Mouse (Mus musculus): Measurements from ENCODE around the gene Pcsk5. TPM values are rescaled to one million over a fixed set of nuclear protein-coding genes. Genes with fewer than 3 reads are reported as not detected.

Gene Pcsk5
- polyA plus RNA-seq, 2 experiments: 17.4 to 21.7 TPM

- no peak for TF ChIP-seq POLR2A (IDR thresholded peaks at IDR 0.05; ENCODE audit: borderline replicate concordance, extremely low read depth, insufficient read depth, insufficient read length)
- ATAC-seq (ENCODE audit: low FRiP score, low read depth): no peak
Measured at GRCm38 (mm10) chr19:17769610-17770399, 67.6 kb downstream of the Pcsk5 start.

DNA sequence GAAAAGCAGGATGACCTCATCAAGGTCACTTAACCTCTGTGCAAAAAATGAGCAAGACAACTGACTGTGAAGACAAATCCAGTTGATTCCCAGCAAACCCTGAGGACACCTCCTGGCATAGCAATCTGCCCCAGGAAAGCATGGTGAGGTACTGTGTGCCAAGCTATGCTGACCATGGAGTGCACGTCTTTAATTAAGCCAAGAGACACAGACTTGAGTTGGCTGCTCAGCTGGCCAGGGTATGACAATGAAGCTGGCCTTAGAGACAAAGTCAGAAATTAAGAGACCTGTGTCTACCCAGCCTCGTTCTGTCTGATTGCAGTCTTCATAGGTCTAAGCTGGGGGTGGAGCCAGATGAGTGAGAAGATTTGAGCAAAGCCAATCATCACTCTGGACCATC, 72.4 kb downstream of the Pcsk5 start:
- Histone ChIP-seq H3K27ac (replicated peaks; ENCODE audit: low read depth, low read length) (no peak overlapping the region), H3K9ac (ENCODE audit: low read depth, low read length, severe bottlenecking) (no peak overlapping the region), H3K4me1 (ENCODE audit: control insufficient read depth, insufficient read depth, low read length) (no peaks in the 10 kb centered on the region), H3K4me2 (replicated peaks; ENCODE audit: low read depth, low read length, severe bottlenecking) (no peak overlapping the region), H3K36me3 (ENCODE audit: control insufficient read depth, insufficient read depth, low read length) (no peaks in the 10 kb centered on the region), H3K9me3 (ENCODE audit: control insufficient read depth, low read length) (no peaks in the 10 kb centered on the region), H3K27me3 (ENCODE audit: control insufficient read depth, insufficient read depth, low read length) (no peaks in the 10 kb centered on the region), H3K4me3 (replicated peaks; ENCODE audit: low read length) (no peak overlapping the region)
- no peak for ATAC-seq (ENCODE audit: low FRiP score, low read depth)
- whole genome bisulfite sequencing: 83% methylated on average over 2 of the region's 2 CpGs
- TF ChIP-seq POLR2A (IDR thresholded peaks at IDR 0.05; ENCODE audit: borderline replicate concordance, extremely low read depth, insufficient read depth, insufficient read length): no peak
- no peak for DNase-seq (ENCODE audit: low spot score)

More at GRCm38 (mm10) chr19:17769610-17770399, 67.6 kb downstream of the Pcsk5 start:
- DNase-seq (ENCODE audit: low spot score): no peak
- Histone ChIP-seq H3K27ac (replicated peaks; ENCODE audit: low read depth, low read length) (no peak overlapping the region), H3K4me2 (replicated peaks; ENCODE audit: low read depth, low read length, severe bottlenecking) (no peak overlapping the region), H3K27me3 (ENCODE audit: control insufficient read depth, insufficient read depth, low read length) (no peaks in the 10 kb centered on the region), H3K4me3 (replicated peaks; ENCODE audit: low read length) (no peak overlapping the region), H3K9ac (ENCODE audit: low read depth, low read length, severe bottlenecking) (no peak overlapping the region), H3K9me3 (ENCODE audit: control insufficient read depth, low read length) (no peaks in the 10 kb centered on the region), H3K36me3 (ENCODE audit: control insufficient read depth, insufficient read depth, low read length) (no peaks in the 10 kb centered on the region), H3K4me1 (ENCODE audit: control insufficient read depth, insufficient read depth, low read length) (no peaks in the 10 kb centered on the region)
- 73% methylated on average over 5 of the region's 5 CpGs for WGBS

GRCm38 (mm10) chr19:17762740-17763139, 74.7 kb downstream of the Pcsk5 start:
- ATAC-seq (ENCODE audit: low FRiP score, low read depth) (no peak), DNase-seq (ENCODE audit: low spot score) (no peak)
- Histone ChIP-seq H3K9me3 (ENCODE audit: control insufficient read depth, low read length) (no peaks in the 10 kb centered on the region), H3K36me3 (ENCODE audit: control insufficient read depth, insufficient read depth, low read length) (no peaks in the 10 kb centered on the region), H3K4me2 (replicated peaks; ENCODE audit: low read depth, low read length, severe bottlenecking) (no peak overlapping the region), H3K4me3 (replicated peaks; ENCODE audit: low read length) (no peak overlapping the region), H3K27me3 (ENCODE audit: control insufficient read depth, insufficient read depth, low read length) (no peaks in the 10 kb centered on the region), H3K27ac (replicated peaks; ENCODE audit: low read depth, low read length) (no peak overlapping the region), H3K4me1 (ENCODE audit: control insufficient read depth, insufficient read depth, low read length) (no peaks in the 10 kb centered on the region), H3K9ac (ENCODE audit: low read depth, low read length, severe bottlenecking) (no peak overlapping the region)
- TF ChIP-seq POLR2A (IDR thresholded peaks at IDR 0.05; ENCODE audit: borderline replicate concordance, extremely low read depth, insufficient read depth, insufficient read length): no peak

GRCm38 (mm10) chr19:17761678-17762077, 75.8 kb downstream of the Pcsk5 start:
- Histone ChIP-seq H3K4me3 (replicated peaks; ENCODE audit: low read length) (no peak overlapping the region), H3K4me1 (ENCODE audit: control insufficient read depth, insufficient read depth, low read length) (no peaks in the 10 kb centered on the region), H3K9me3 (ENCODE audit: control insufficient read depth, low read length) (no peaks in the 10 kb centered on the region), H3K36me3 (ENCODE audit: control insufficient read depth, insufficient read depth, low read length) (no peaks in the 10 kb centered on the region), H3K9ac (ENCODE audit: low read depth, low read length, severe bottlenecking) (no peak overlapping the region), H3K27me3 (ENCODE audit: control insufficient read depth, insufficient read depth, low read length) (no peaks in the 10 kb centered on the region), H3K4me2 (replicated peaks; ENCODE audit: low read depth, low read length, severe bottlenecking) (no peak overlapping the region), H3K27ac (replicated peaks; ENCODE audit: low read depth, low read length) (no peak overlapping the region)
- no peak for DNase-seq (ENCODE audit: low spot score)
- no peak for ATAC-seq (ENCODE audit: low FRiP score, low read depth)
- 69% methylated on average over 5 of the region's 5 CpGs for WGBS
- no peak for TF ChIP-seq POLR2A (IDR thresholded peaks at IDR 0.05; ENCODE audit: borderline replicate concordance, extremely low read depth, insufficient read depth, insufficient read length)

DNA sequence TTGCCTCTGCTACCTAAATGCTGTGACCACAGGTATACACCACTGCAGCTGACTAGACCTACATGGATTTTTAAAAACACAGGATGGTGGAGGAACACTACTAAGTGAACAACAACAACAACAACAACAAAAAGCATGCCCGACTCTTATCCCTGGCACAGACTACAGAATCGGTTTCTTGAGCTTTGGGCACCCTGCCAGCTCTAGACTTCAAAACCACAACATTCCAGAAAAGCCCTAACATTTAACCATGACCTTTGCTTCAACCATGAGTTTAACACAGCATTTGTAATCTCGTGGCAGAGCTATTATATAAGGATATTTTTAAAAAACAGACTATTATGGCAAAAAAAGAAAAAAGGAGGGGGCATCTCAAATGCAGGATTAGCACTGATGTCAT, 84.6 kb downstream of the Pcsk5 start:
- Histone ChIP-seq H3K4me1 (ENCODE audit: control insufficient read depth, insufficient read depth, low read length) (no peaks in the 10 kb centered on the region), H3K4me2 (replicated peaks; ENCODE audit: low read depth, low read length, severe bottlenecking) (no peak overlapping the region), H3K9ac (ENCODE audit: low read depth, low read length, severe bottlenecking) (no peak overlapping the region), H3K36me3 (ENCODE audit: control insufficient read depth, insufficient read depth, low read length) (no peaks in the 10 kb centered on the region), H3K4me3 (replicated peaks; ENCODE audit: low read length) (no peak overlapping the region), H3K27ac (replicated peaks; ENCODE audit: low read depth, low read length) (no peak overlapping the region), H3K27me3 (ENCODE audit: control insufficient read depth, insufficient read depth, low read length) (no peaks in the 10 kb centered on the region), H3K9me3 (ENCODE audit: control insufficient read depth, low read length) (no peaks in the 10 kb centered on the region)
- ATAC-seq (ENCODE audit: low FRiP score, low read depth) (no peak), DNase-seq (ENCODE audit: low spot score) (no peak)
- no peak for TF ChIP-seq POLR2A (IDR thresholded peaks at IDR 0.05; ENCODE audit: borderline replicate concordance, extremely low read depth, insufficient read depth, insufficient read length)
- 52% methylated on average over 3 of the region's 3 CpGs for WGBS
